Mouse (Mus musculus) stomach, postnatal 0 days (tissue): ENCODE results near the gene Tgoln1.

ENCODE experiments used
- CTCF ChIP-seq: IDR thresholded peaks from 2 replicates; pipeline ENCODE4 v1.5.1; 2016; ENCODE audit warnings: antibody characterized with exemption, low read depth, mild to moderate bottlenecking, moderate library complexity
- EP300 ChIP-seq: optimal IDR thresholded peaks from 2 replicates; pipeline ENCODE3; 2016; ENCODE audit warnings: antibody characterized with exemption

GRCm38 (mm10) chr6:72588307-72588706, 28.5 kb downstream of the Tgoln1 start:
- TF ChIP-seq EP300 (no peak), CTCF (no peak)
